Mouse (Mus musculus): Measurements from ENCODE around the gene Polr1e. TPM values are rescaled to one million over a fixed set of nuclear protein-coding genes. Genes with fewer than 3 reads are reported as not detected.
A peak's percentile ranks its signal among the peaks of the same experiment; 100 is the strongest.

The Polr1e gene
- polyA plus RNA-seq, 1 experiment from 2014 or later, result 26.8 TPM

- H3K36me3 ChIP-seq (ENCODE audit: control insufficient read depth, insufficient read depth, low read length), result no peaks in the 10 kb centered on the region
- WGBS, result 42% methylated on average over 8 of the region's 8 CpGs
- no peaks in the 10 kb centered on the region for H3K27me3 ChIP-seq (replicated peaks; ENCODE audit: control insufficient read depth, insufficient read depth, low read length)
- peak overlapping the region; percentile 88 for H3K4me3 ChIP-seq (ENCODE audit: low read length)
- peaks cover 7% of the 10 kb centered on the region for H3K4me1 ChIP-seq (ENCODE audit: control insufficient read depth, insufficient read depth, low read depth, low read length)
- no peak; the same call in 1 of the 2 replicates for ATAC-seq
- peak overlapping the region; percentile 75 for H3K4me2 ChIP-seq (ENCODE audit: low read length)
- peak overlapping the region; percentile 92 for H3K27ac ChIP-seq (ENCODE audit: low read depth, low read length)
- peak overlapping the region; percentile 99 for H3K9ac ChIP-seq (ENCODE audit: low read depth, low read length)
- no peaks in the 10 kb centered on the region for H3K9me3 ChIP-seq (ENCODE audit: control insufficient read depth, low read length)
Measured at GRCm38 (mm10) chr4:45084895-45085290, 66.5 kb downstream of the Polr1e start.

Other genes with a start within 250 kb of the Polr1e start
- 33.5 and 33.7 TPM in 2 replicates for gene Grhpr, start 37.2 kb upstream of the Polr1e start, polyA plus RNA-seq (2015; fragmentation: Nextera tagmentation; extraction: Ambion mirVana)
- gene Zbtb5, start 6.2 kb upstream of the Polr1e start, polyA plus RNA-seq (2015; fragmentation: Nextera tagmentation; extraction: Ambion mirVana), result 36.8 and 39.3 TPM in 2 replicates
- gene Fbxo10, start 66.0 kb downstream of the Polr1e start, polyA plus RNA-seq (2015; fragmentation: Nextera tagmentation; extraction: Ambion mirVana), result 18.7 and 22.1 TPM in 2 replicates
- gene Tomm5, start 89.5 kb downstream of the Polr1e start, polyA plus RNA-seq (2015; fragmentation: Nextera tagmentation; extraction: Ambion mirVana), result 154 and 185 TPM in 2 replicates
- 2.2 and 3.2 TPM in 2 replicates for gene Frmpd1, start 166.3 kb downstream of the Polr1e start, polyA plus RNA-seq (2015; fragmentation: Nextera tagmentation; extraction: Ambion mirVana)